Mouse (Mus musculus) heart, postnatal 0 days (tissue): ENCODE results near the gene Csmd2. TPM values are rescaled to one million over a fixed set of nuclear protein-coding genes. Genes with fewer than 3 reads are reported as not detected.

Experiments used
- ATAC-seq: fragments of 200-750 bp; cut with Nextera tagmentation; 2 replicates; pipeline ENCODE4 v1.8.0; 2017; ENCODE audit warnings: low read depth, moderate number of reproducible peaks, moderate library complexity; ENCODE audit not compliant: insufficient read depth
- DNase-seq: peaks from one replicate; pipeline ENCODE4 v3.0.0-alpha.2; 2016; ENCODE audit warnings: low spot score
- H3K27ac ChIP-seq: fragments of 300-500 bp; sonication (generic); 2 replicates; pipeline ENCODE4 v1.5.1; 2014; ENCODE audit warnings: low read depth, mild to moderate bottlenecking
- H3K27me3 ChIP-seq: fragments of 300-500 bp; sonication (generic); 2 replicates; pipeline ENCODE4 v1.6.1; 2014; ENCODE audit warnings: low read length, mixed read lengths; ENCODE audit not compliant: control insufficient read depth, insufficient read depth
- H3K36me3 ChIP-seq: fragments of 300-500 bp; sonication (generic); replicated peaks from 2 replicates; pipeline ENCODE4 v1.6.1; 2014; ENCODE audit warnings: low read length, mixed read lengths; ENCODE audit not compliant: control insufficient read depth, insufficient read depth
- H3K4me1 ChIP-seq: fragments of 300-500 bp; sonication (generic); 2 replicates; pipeline ENCODE4 v1.6.1; 2014; ENCODE audit warnings: antibody characterized with exemption; ENCODE audit not compliant: control insufficient read depth, insufficient read depth
- H3K4me2 ChIP-seq: fragments of 300-500 bp; sonication (generic); 2 replicates; pipeline ENCODE4 v1.6.1; 2014; ENCODE audit warnings: low read depth, mild to moderate bottlenecking, low read length, moderate library complexity
- H3K4me3 ChIP-seq: fragments of 300-500 bp; sonication (generic); 2 replicates; pipeline ENCODE4 v1.5.1; 2014; ENCODE audit warnings: low read depth, low read length
- H3K9ac ChIP-seq: fragments of 300-500 bp; sonication (generic); replicated peaks from 2 replicates; pipeline ENCODE4 v1.6.1; 2014; ENCODE audit warnings: low read depth, low read length, mixed read lengths
- H3K9me3 ChIP-seq: fragments of 300-500 bp; sonication (generic); replicated peaks from 2 replicates; pipeline ENCODE4 v1.6.1; 2016; ENCODE audit warnings: low read length; ENCODE audit not compliant: control insufficient read depth
- CTCF ChIP-seq: IDR thresholded peaks from 2 replicates; pipeline ENCODE4 v1.5.1; 2016; ENCODE audit warnings: antibody characterized with exemption, control low read depth, low read depth
- EP300 ChIP-seq: IDR thresholded peaks from 2 replicates; pipeline ENCODE4 v1.6.1; 2016; ENCODE audit warnings: antibody characterized with exemption, low read depth
- WGBS: fragments of 180-500 bp; shearing (Covaris S2); extraction: QIAGEN DNeasy Blood & Tissue Kit; methylation state at CpG from one replicate; pipeline ENCODE4 v1.1.7; 2014; 5-methylcytosine and 5-hydroxymethylcytosine counted together
- polyA plus RNA-seq: library from polyadenylated mRNA; unstranded; fragments of >200 nt; fragmentation: Nextera tagmentation; extraction: Ambion mirVana; gene quantifications from 2 replicates; pipeline ENCODE4 v1.2.1, GENCODE M21; 2015
- total RNA-seq: library from RNA; depleted of rRNA; stranded (reverse); fragments of >200 nt; gene quantifications from 2 replicates; pipeline ENCODE4 v1.2.3, GENCODE M21; 2014; ENCODE audit warnings: low replicate concordance

The Csmd2 gene
- total and polyA plus RNA-seq, 2 experiments from 2014 or later, result 0.01 TPM; not detected in 1

DNA sequence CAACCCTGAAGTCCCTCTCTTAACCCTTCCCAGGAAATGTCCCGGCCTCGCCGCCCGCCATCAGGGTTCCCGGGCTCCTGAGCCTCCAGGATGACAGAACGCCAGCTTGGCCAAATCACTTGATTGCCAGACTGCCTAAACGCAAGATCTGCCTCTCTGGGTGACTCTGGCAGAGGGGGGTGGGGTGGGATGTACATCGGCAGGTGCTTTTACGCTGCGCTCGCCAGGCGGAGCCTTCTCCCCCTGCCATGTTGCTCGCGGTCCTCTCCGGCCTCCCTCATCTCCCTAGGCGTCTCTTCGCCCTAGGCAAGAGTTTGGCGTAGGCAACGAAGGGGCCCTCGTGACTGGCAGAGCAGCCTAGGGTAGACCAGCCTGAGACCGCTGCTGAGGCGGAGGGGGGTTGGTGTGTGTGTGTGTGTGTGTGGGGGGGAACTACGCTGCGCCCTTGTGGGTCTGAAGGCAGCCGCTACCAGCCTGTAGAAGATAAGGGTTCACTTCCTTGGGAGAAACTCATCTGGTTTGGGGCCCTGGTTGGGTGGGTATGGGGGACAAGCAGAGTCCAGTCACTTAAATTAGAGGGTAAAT lies 1.1 kb upstream of the Csmd2 start:
- Histone ChIP-seq H3K27ac (no peak overlapping the region), H3K4me2 (no peak overlapping the region), H3K9ac (no peak overlapping the region), H3K4me1 (no peaks in the 10 kb centered on the region), H3K27me3 (peaks cover 65% of the 10 kb centered on the region), H3K9me3 (no peaks in the 10 kb centered on the region), H3K36me3 (no peaks in the 10 kb centered on the region), H3K4me3 (no peak overlapping the region)
- DNase-seq (no peak), ATAC-seq (no peak)
- 5% methylated on average over 25 of the region's 25 CpGs for WGBS
- TF ChIP-seq CTCF, result no peak
- TF ChIP-seq EP300, result no peak

- no peaks in the 10 kb centered on the region for H3K9me3 ChIP-seq
- TF ChIP-seq CTCF (no peak), EP300 (no peak)
- WGBS, result 8% methylated on average over 10 of the region's 10 CpGs
- ATAC-seq (no peak), DNase-seq (no peak)
- no peak overlapping the region for H3K4me3 ChIP-seq
- no peaks in the 10 kb centered on the region for H3K36me3 ChIP-seq
- H3K4me1 ChIP-seq, result no peaks in the 10 kb centered on the region
- H3K4me2 ChIP-seq, result no peak overlapping the region
- H3K27me3 ChIP-seq, result peaks cover 65% of the 10 kb centered on the region
- H3K9ac ChIP-seq, result no peak overlapping the region
- no peak overlapping the region for H3K27ac ChIP-seq
Observed at GRCm38 (mm10) chr4:127987270-127987669, 387 bp upstream of the Csmd2 start.

- Histone ChIP-seq H3K36me3 (no peaks in the 10 kb centered on the region), H3K27ac (no peak overlapping the region), H3K9ac (no peak overlapping the region), H3K4me3 (no peak overlapping the region), H3K4me1 (no peaks in the 10 kb centered on the region), H3K9me3 (no peaks in the 10 kb centered on the region), H3K4me2 (no peak overlapping the region), H3K27me3 (peaks cover 65% of the 10 kb centered on the region)
- DNase-seq (no peak), ATAC-seq (no peak)
- no peak for TF ChIP-seq EP300
- no peak for TF ChIP-seq CTCF
- 2% methylated on average over 37 of the region's 39 CpGs for WGBS
Observed at GRCm38 (mm10) chr4:127988526-127989180, 996 bp downstream of the Csmd2 start.

- 6% methylated on average over 18 of the region's 18 CpGs for WGBS
- H3K4me3 ChIP-seq, result no peak overlapping the region
Observed at GRCm38 (mm10) chr4:127989347-127989995, 1.8 kb downstream of the Csmd2 start.

GRCm38 (mm10) chr4:127999281-127999680 lies 11.6 kb downstream of the Csmd2 start:
- H3K9me3 ChIP-seq, result no peaks in the 10 kb centered on the region
- H3K4me1 ChIP-seq, result no peaks in the 10 kb centered on the region
- no peak overlapping the region for H3K4me3 ChIP-seq
- no peak overlapping the region for H3K9ac ChIP-seq
- 70% methylated on average over 3 of the region's 3 CpGs for WGBS
- TF ChIP-seq EP300 (no peak), CTCF (no peak)
- no peak overlapping the region for H3K4me2 ChIP-seq
- no peak overlapping the region for H3K27ac ChIP-seq
- H3K27me3 ChIP-seq, result no peaks in the 10 kb centered on the region
- no peak for ATAC-seq
- no peaks in the 10 kb centered on the region for H3K36me3 ChIP-seq
- no peak for DNase-seq

More at GRCm38 (mm10) chr4:127989347-127989995, 1.8 kb downstream of the Csmd2 start:
- no peak for DNase-seq
- TF ChIP-seq EP300 (no peak), CTCF (no peak)
- no peak overlapping the region for H3K27ac ChIP-seq
- H3K36me3 ChIP-seq, result no peaks in the 10 kb centered on the region
- no peaks in the 10 kb centered on the region for H3K9me3 ChIP-seq
- no peak for ATAC-seq
- no peaks in the 10 kb centered on the region for H3K4me1 ChIP-seq
- no peak overlapping the region for H3K9ac ChIP-seq
- no peak overlapping the region for H3K4me2 ChIP-seq
- peaks cover 62% of the 10 kb centered on the region for H3K27me3 ChIP-seq
